Mouse (Mus musculus): ENCODE results near the gene Klhl29. TPM values are rescaled to one million over a fixed set of nuclear protein-coding genes. Genes with fewer than 3 reads are reported as not detected.

The Klhl29 gene
- polyA plus RNA-seq, 1 experiment from 2014 or later = 2.0 TPM

GRCm38 (mm10) chr12:5141040-5141439 is 234.4 kb downstream of the Klhl29 start:
- no peaks in the 10 kb centered on the region for H3K27me3 ChIP-seq (ENCODE audit: control insufficient read depth, insufficient read depth, low read length)
- H3K9ac ChIP-seq (ENCODE audit: low read length) = no peak overlapping the region
- H3K4me2 ChIP-seq (ENCODE audit: low read depth) = no peak overlapping the region
- ATAC-seq (ENCODE audit: insufficient read depth, low FRiP score, low TSS enrichment) = no peak
- H3K27ac ChIP-seq (ENCODE audit: low read depth, low read length) = no peak overlapping the region
- peaks cover 8% of the 10 kb centered on the region; the same call in 1 of the 2 replicates for H3K4me1 ChIP-seq (ENCODE audit: control insufficient read depth, insufficient read depth, low read length)
- no peak for DNase-seq (ENCODE audit: low spot score)
- no peaks in the 10 kb centered on the region for H3K9me3 ChIP-seq (ENCODE audit: control insufficient read depth, low read length)
- H3K4me3 ChIP-seq (ENCODE audit: low read depth, low read length) = no peak overlapping the region
- H3K36me3 ChIP-seq (ENCODE audit: control insufficient read depth, insufficient read depth, low read length) = no peaks in the 10 kb centered on the region
- 62% methylated on average over 4 of the region's 4 CpGs for WGBS

GRCm38 (mm10) chr12:5139302-5139701 is 236.2 kb downstream of the Klhl29 start:
- no peaks in the 10 kb centered on the region for H3K27me3 ChIP-seq (ENCODE audit: control insufficient read depth, insufficient read depth, low read length)
- H3K4me3 ChIP-seq (ENCODE audit: low read depth, low read length) = no peak overlapping the region
- ATAC-seq (ENCODE audit: insufficient read depth, low FRiP score, low TSS enrichment) (no peak), DNase-seq (ENCODE audit: low spot score) (no peak)
- H3K4me1 ChIP-seq (ENCODE audit: control insufficient read depth, insufficient read depth, low read length) = peaks cover 4% of the 10 kb centered on the region; the same call in 1 of the 2 replicates
- no peak overlapping the region for H3K4me2 ChIP-seq (ENCODE audit: low read depth)
- no peaks in the 10 kb centered on the region for H3K36me3 ChIP-seq (ENCODE audit: control insufficient read depth, insufficient read depth, low read length)
- WGBS = 82% methylated on average over 4 of the region's 4 CpGs
- H3K27ac ChIP-seq (ENCODE audit: low read depth, low read length) = no peak overlapping the region
- no peak overlapping the region for H3K9ac ChIP-seq (ENCODE audit: low read length)
- H3K9me3 ChIP-seq (ENCODE audit: control insufficient read depth, low read length) = no peaks in the 10 kb centered on the region

- H3K4me3 ChIP-seq (ENCODE audit: low read depth, low read length) = no peak overlapping the region
- no peaks in the 10 kb centered on the region for H3K27me3 ChIP-seq (ENCODE audit: control insufficient read depth, insufficient read depth, low read length)
- H3K4me2 ChIP-seq (ENCODE audit: low read depth) = no peak overlapping the region
- ATAC-seq (ENCODE audit: insufficient read depth, low FRiP score, low TSS enrichment) (no peak), DNase-seq (ENCODE audit: low spot score) (peak; percentile 77)
- H3K4me1 ChIP-seq (ENCODE audit: control insufficient read depth, insufficient read depth, low read length) = no peaks in the 10 kb centered on the region
- 21% methylated on average over 4 of the region's 4 CpGs for WGBS
- H3K9me3 ChIP-seq (ENCODE audit: control insufficient read depth, low read length) = no peaks in the 10 kb centered on the region
- H3K9ac ChIP-seq (ENCODE audit: low read length) = no peak overlapping the region
- H3K36me3 ChIP-seq (ENCODE audit: control insufficient read depth, insufficient read depth, low read length) = no peaks in the 10 kb centered on the region; the same call in 1 of the 2 replicates
- H3K27ac ChIP-seq (ENCODE audit: low read depth, low read length) = no peak overlapping the region
Measured at GRCm38 (mm10) chr12:5136300-5136699, 239.2 kb downstream of the Klhl29 start.

- Histone ChIP-seq H3K4me2 (ENCODE audit: low read depth) (no peak overlapping the region), H3K4me1 (ENCODE audit: control insufficient read depth, insufficient read depth, low read length) (no peaks in the 10 kb centered on the region), H3K27me3 (ENCODE audit: control insufficient read depth, insufficient read depth, low read length) (no peaks in the 10 kb centered on the region), H3K27ac (ENCODE audit: low read depth, low read length) (no peak overlapping the region), H3K9me3 (ENCODE audit: control insufficient read depth, low read length) (no peaks in the 10 kb centered on the region), H3K36me3 (ENCODE audit: control insufficient read depth, insufficient read depth, low read length) (no peaks in the 10 kb centered on the region; the same call in 1 of the 2 replicates), H3K9ac (ENCODE audit: low read length) (no peak overlapping the region), H3K4me3 (ENCODE audit: low read depth, low read length) (no peak overlapping the region)
- ATAC-seq (ENCODE audit: insufficient read depth, low FRiP score, low TSS enrichment) = no peak
- WGBS = 87% methylated on average over 4 of the region's 4 CpGs
- DNase-seq (ENCODE audit: low spot score) = no peak
Measured at GRCm38 (mm10) chr12:5129190-5129589, 246.3 kb downstream of the Klhl29 start.

GRCm38 (mm10) chr12:5125907-5126306 is 249.6 kb downstream of the Klhl29 start:
- Histone ChIP-seq H3K36me3 (ENCODE audit: control insufficient read depth, insufficient read depth, low read length) (no peaks in the 10 kb centered on the region), H3K4me2 (ENCODE audit: low read depth) (no peak overlapping the region), H3K27me3 (ENCODE audit: control insufficient read depth, insufficient read depth, low read length) (no peaks in the 10 kb centered on the region), H3K4me1 (ENCODE audit: control insufficient read depth, insufficient read depth, low read length) (no peaks in the 10 kb centered on the region), H3K9ac (ENCODE audit: low read length) (no peak overlapping the region), H3K27ac (ENCODE audit: low read depth, low read length) (no peak overlapping the region), H3K9me3 (ENCODE audit: control insufficient read depth, low read length) (no peaks in the 10 kb centered on the region), H3K4me3 (ENCODE audit: low read depth, low read length) (no peak overlapping the region)
- WGBS = 74% methylated on average over 7 of the region's 7 CpGs
- no peak for DNase-seq (ENCODE audit: low spot score)
- ATAC-seq (ENCODE audit: insufficient read depth, low FRiP score, low TSS enrichment) = no peak

GRCm38 (mm10) chr12:5122972-5123371 is 252.5 kb downstream of the Klhl29 start:
- no peak overlapping the region for H3K4me3 ChIP-seq (ENCODE audit: low read depth, low read length)
- H3K4me2 ChIP-seq (ENCODE audit: low read depth) = no peak overlapping the region
- no peak overlapping the region for H3K9ac ChIP-seq (ENCODE audit: low read length)
- H3K36me3 ChIP-seq (ENCODE audit: control insufficient read depth, insufficient read depth, low read length) = no peaks in the 10 kb centered on the region
- DNase-seq (ENCODE audit: low spot score) (no peak), ATAC-seq (ENCODE audit: insufficient read depth, low FRiP score, low TSS enrichment) (no peak)
- no peaks in the 10 kb centered on the region for H3K9me3 ChIP-seq (ENCODE audit: control insufficient read depth, low read length)
- H3K27ac ChIP-seq (ENCODE audit: low read depth, low read length) = no peak overlapping the region
- no peaks in the 10 kb centered on the region for H3K4me1 ChIP-seq (ENCODE audit: control insufficient read depth, insufficient read depth, low read length)
- no peaks in the 10 kb centered on the region for H3K27me3 ChIP-seq (ENCODE audit: control insufficient read depth, insufficient read depth, low read length)
- 51% methylated on average over 8 of the region's 8 CpGs for WGBS

GRCm38 (mm10) chr12:5120249-5120648 is 255.2 kb downstream of the Klhl29 start:
- 60% methylated on average over 6 of the region's 6 CpGs for WGBS
- H3K9me3 ChIP-seq (ENCODE audit: control insufficient read depth, low read length) = no peaks in the 10 kb centered on the region
- ATAC-seq (ENCODE audit: insufficient read depth, low FRiP score, low TSS enrichment) = peak; percentile 28; the same call in 1 of the 2 replicates
- H3K4me3 ChIP-seq (ENCODE audit: low read depth, low read length) = no peak overlapping the region
- no peaks in the 10 kb centered on the region for H3K36me3 ChIP-seq (ENCODE audit: control insufficient read depth, insufficient read depth, low read length)
- DNase-seq (ENCODE audit: low spot score) = no peak
- peak overlapping the region; percentile 6; the same call in 1 of the 2 replicates for H3K4me2 ChIP-seq (ENCODE audit: low read depth)
- no peaks in the 10 kb centered on the region for H3K4me1 ChIP-seq (ENCODE audit: control insufficient read depth, insufficient read depth, low read length)
- H3K9ac ChIP-seq (ENCODE audit: low read length) = no peak overlapping the region
- no peaks in the 10 kb centered on the region for H3K27me3 ChIP-seq (ENCODE audit: control insufficient read depth, insufficient read depth, low read length)
- no peak overlapping the region for H3K27ac ChIP-seq (ENCODE audit: low read depth, low read length)

- Histone ChIP-seq H3K4me2 (ENCODE audit: low read depth) (peak overlapping the region; percentile 38), H3K27me3 (ENCODE audit: control insufficient read depth, insufficient read depth, low read length) (no peaks in the 10 kb centered on the region), H3K4me3 (ENCODE audit: low read depth, low read length) (peak overlapping the region; percentile 16; the same call in 1 of the 2 replicates), H3K27ac (ENCODE audit: low read depth, low read length) (no peak overlapping the region), H3K36me3 (ENCODE audit: control insufficient read depth, insufficient read depth, low read length) (no peaks in the 10 kb centered on the region), H3K4me1 (ENCODE audit: control insufficient read depth, insufficient read depth, low read length) (no peaks in the 10 kb centered on the region), H3K9ac (ENCODE audit: low read length) (no peak overlapping the region), H3K9me3 (ENCODE audit: control insufficient read depth, low read length) (no peaks in the 10 kb centered on the region)
- DNase-seq (ENCODE audit: low spot score) (peak; percentile 90), ATAC-seq (ENCODE audit: insufficient read depth, low FRiP score, low TSS enrichment) (peak; percentile 88)
- WGBS = 12% methylated on average over 15 of the region's 15 CpGs
Measured at GRCm38 (mm10) chr12:5119726-5120125, 255.8 kb downstream of the Klhl29 start.

GRCm38 (mm10) chr12:5119286-5119685 is 256.2 kb downstream of the Klhl29 start:
- Histone ChIP-seq H3K27me3 (ENCODE audit: control insufficient read depth, insufficient read depth, low read length) (no peaks in the 10 kb centered on the region), H3K27ac (ENCODE audit: low read depth, low read length) (no peak overlapping the region), H3K4me2 (ENCODE audit: low read depth) (peak overlapping the region; percentile 38), H3K4me1 (ENCODE audit: control insufficient read depth, insufficient read depth, low read length) (no peaks in the 10 kb centered on the region), H3K36me3 (ENCODE audit: control insufficient read depth, insufficient read depth, low read length) (no peaks in the 10 kb centered on the region), H3K9me3 (ENCODE audit: control insufficient read depth, low read length) (no peaks in the 10 kb centered on the region), H3K9ac (ENCODE audit: low read length) (no peak overlapping the region), H3K4me3 (ENCODE audit: low read depth, low read length) (peak overlapping the region; percentile 16; the same call in 1 of the 2 replicates)
- 54% methylated on average over 9 of the region's 9 CpGs for WGBS
- no peak for ATAC-seq (ENCODE audit: insufficient read depth, low FRiP score, low TSS enrichment)
- no peak for DNase-seq (ENCODE audit: low spot score)

Measured in neural tube, embryonic 11.5 days (tissue).